Mouse (Mus musculus) activated CD4-positive, CD25-positive, alpha-beta regulatory T cell, adult 4 months (primary cell): Measurements from ENCODE around the gene Ceacam1. TPM values are rescaled to one million over a fixed set of nuclear protein-coding genes. Genes with fewer than 3 reads are reported as not detected.
"Not testable (repeated sequence)": the region's sequence is repeated elsewhere in the genome, so short reads cannot be mapped to it uniquely, and the experiment has no call there.

ENCODE experiments used
- ATAC-seq: one replicate; pipeline ENCODE4 v1.8.0; 2017
- polyA plus RNA-seq, 2 experiments: library from polyadenylated mRNA; unstranded; fragments of 100-300 nt; shearing (Covaris generic); gene quantifications; one replicate each; pipeline ENCODE4 v1.2.1; 2017

Gene Ceacam1
- polyA plus RNA-seq, 2 experiments from 2014 or later, result 0.33 TPM; not detected in 1

GRCm38 (mm10) chr7:25439978-25440815, 37.2 kb downstream of the Ceacam1 start:
- ATAC-seq, result no peak

- no peak for ATAC-seq
Observed at GRCm38 (mm10) chr7:25439124-25439822, 38.1 kb downstream of the Ceacam1 start.

GRCm38 (mm10) chr7:25436704-25437103, 40.7 kb downstream of the Ceacam1 start:
- ATAC-seq, result no peak

GRCm38 (mm10) chr7:25436226-25436625, 41.2 kb downstream of the Ceacam1 start:
- ATAC-seq, result no peak

GRCm38 (mm10) chr7:25435546-25435851, 41.9 kb downstream of the Ceacam1 start:
- ATAC-seq, result no peak

- ATAC-seq, result no peak
Observed at GRCm38 (mm10) chr7:25434654-25435545, 42.5 kb downstream of the Ceacam1 start.

- no peak for ATAC-seq
Observed at GRCm38 (mm10) chr7:25433781-25434560, 43.4 kb downstream of the Ceacam1 start.

GRCm38 (mm10) chr7:25433007-25433541, 44.3 kb downstream of the Ceacam1 start:
- no peak for ATAC-seq

- ATAC-seq, result no peak
Observed at GRCm38 (mm10) chr7:25432381-25432780, 45.0 kb downstream of the Ceacam1 start.

GRCm38 (mm10) chr7:25429886-25430784, 47.3 kb downstream of the Ceacam1 start:
- ATAC-seq, result no peak

- ATAC-seq, result no peak
Observed at GRCm38 (mm10) chr7:25428321-25428720, 49.1 kb downstream of the Ceacam1 start.

- ATAC-seq, result no peak
Observed at GRCm38 (mm10) chr7:25427144-25427543, 50.3 kb downstream of the Ceacam1 start.

- not testable (repeated sequence) for ATAC-seq
Observed at GRCm38 (mm10) chr7:25426380-25426779, 51.0 kb downstream of the Ceacam1 start.

GRCm38 (mm10) chr7:25424429-25424828, 53.0 kb downstream of the Ceacam1 start:
- no peak for ATAC-seq

- ATAC-seq, result no peak
Observed at GRCm38 (mm10) chr7:25422286-25422841, 55.0 kb downstream of the Ceacam1 start.

- no peak for ATAC-seq
Observed at GRCm38 (mm10) chr7:25419943-25420342, 57.5 kb downstream of the Ceacam1 start.

GRCm38 (mm10) chr7:25419536-25419935, 57.9 kb downstream of the Ceacam1 start:
- no peak for ATAC-seq

GRCm38 (mm10) chr7:25417597-25417996, 59.8 kb downstream of the Ceacam1 start:
- ATAC-seq, result no peak

GRCm38 (mm10) chr7:25412833-25413441, 64.5 kb downstream of the Ceacam1 start, which contains the start of gene Cxcl17:
Gene Cxcl17, minus strand, starts transcription at chr7:25412886.
- no peak for ATAC-seq

GRCm38 (mm10) chr7:25411861-25412260, 65.5 kb downstream of the Ceacam1 start:
- ATAC-seq, result no peak
